Mouse (Mus musculus) liver, embryonic 14.5 days (tissue): ENCODE results near the gene Olfr279.

Experiments used
- CTCF ChIP-seq: IDR thresholded peaks from 2 replicates; pipeline ENCODE4 v1.5.1; 2016; ENCODE audit warnings: antibody characterized with exemption, low read depth, control low read depth
- EP300 ChIP-seq: IDR thresholded peaks from 2 replicates; pipeline ENCODE4 v1.6.1; 2016; ENCODE audit warnings: antibody characterized with exemption, low read depth

- TF ChIP-seq CTCF (no peak), EP300 (no peak)
These were observed 35.0 kb downstream of the Olfr279 start for GRCm38 (mm10) chr15:98527056-98527771.
